Mouse (Mus musculus): Measurements from ENCODE around the gene Rprd2. TPM values are rescaled to one million over a fixed set of nuclear protein-coding genes. Genes with fewer than 3 reads are reported as not detected.

The Rprd2 gene
- total RNA-seq, 2 experiments from 2014 or later = 62.3 to 69.6 TPM

GRCm38 (mm10) chr3:95752935-95753334 lies 65.7 kb downstream of the Rprd2 start:
- DNase-seq (ENCODE audit: extremely low spot score in 1 of 2, low spot score in 1 of 2) = no peak

GRCm38 (mm10) chr3:95740406-95740805 lies 78.3 kb downstream of the Rprd2 start:
- DNase-seq (ENCODE audit: extremely low spot score in 1 of 2, low spot score in 1 of 2) = no peak

GRCm38 (mm10) chr3:95739353-95740104 lies 79.1 kb downstream of the Rprd2 start, which contains the start of gene Ecm1:
TSS of gene Ecm1 (minus strand) at chr3:95739569.
- no peak for DNase-seq (ENCODE audit: extremely low spot score in 1 of 2, low spot score in 1 of 2)

- DNase-seq (ENCODE audit: extremely low spot score in 1 of 2, low spot score in 1 of 2) = no peak
Observed at GRCm38 (mm10) chr3:95735071-95735670, 83.5 kb downstream of the Rprd2 start.

GRCm38 (mm10) chr3:95734092-95734702 lies 84.5 kb downstream of the Rprd2 start:
- no peak for DNase-seq (ENCODE audit: extremely low spot score in 1 of 2, low spot score in 1 of 2)

GRCm38 (mm10) chr3:95732744-95733521 lies 85.7 kb downstream of the Rprd2 start:
- DNase-seq (ENCODE audit: extremely low spot score in 1 of 2, low spot score in 1 of 2) = no peak

- no peak for DNase-seq (ENCODE audit: extremely low spot score in 1 of 2, low spot score in 1 of 2)
Observed at GRCm38 (mm10) chr3:95732297-95732696, 86.4 kb downstream of the Rprd2 start.

GRCm38 (mm10) chr3:95731802-95732201 lies 86.9 kb downstream of the Rprd2 start:
- DNase-seq (ENCODE audit: extremely low spot score in 1 of 2, low spot score in 1 of 2) = no peak

- no peak for DNase-seq (ENCODE audit: extremely low spot score in 1 of 2, low spot score in 1 of 2)
Observed at GRCm38 (mm10) chr3:95730431-95730830, 88.2 kb downstream of the Rprd2 start.

- no peak for DNase-seq (ENCODE audit: extremely low spot score in 1 of 2, low spot score in 1 of 2)
Observed at GRCm38 (mm10) chr3:95728906-95729305, 89.8 kb downstream of the Rprd2 start.

GRCm38 (mm10) chr3:95726696-95727358 lies 91.8 kb downstream of the Rprd2 start:
- DNase-seq (ENCODE audit: extremely low spot score in 1 of 2, low spot score in 1 of 2) = no peak

GRCm38 (mm10) chr3:95725863-95726262 lies 92.8 kb downstream of the Rprd2 start:
- no peak for DNase-seq (ENCODE audit: extremely low spot score in 1 of 2, low spot score in 1 of 2)

GRCm38 (mm10) chr3:95722386-95722785 lies 96.3 kb downstream of the Rprd2 start:
- DNase-seq (ENCODE audit: extremely low spot score in 1 of 2, low spot score in 1 of 2) = no peak

GRCm38 (mm10) chr3:95718153-95718552 lies 100.5 kb downstream of the Rprd2 start:
- DNase-seq (ENCODE audit: extremely low spot score in 1 of 2, low spot score in 1 of 2) = no peak

GRCm38 (mm10) chr3:95716075-95716474 lies 102.6 kb downstream of the Rprd2 start:
- no peak for DNase-seq (ENCODE audit: extremely low spot score in 1 of 2, low spot score in 1 of 2)

Small RNA genes lying within 50 kb of the gene (microRNA-seq; reads per million reads assigned to microRNA genes)
- gene Mir7014 = 0 reads per million in 2 experiments

Other genes starting within 250 kb of the Rprd2 start
- 10 to 100 TPM; 22.3 to 25.2 TPM for gene Golph3l, start 229.9 kb downstream of the Rprd2 start, total RNA-seq (2021)
- gene Ensa, start 193.9 kb downstream of the Rprd2 start, total RNA-seq (2021) = 100 to 1,000 TPM; 298 to 321 TPM
- gene Mcl1, start 160.1 kb downstream of the Rprd2 start, total RNA-seq (2021) = 10 to 100 TPM; 54.6 to 61.6 TPM
- 1 to 10 TPM; 3.7 to 4.0 TPM for gene Adamtsl4, start 130.9 kb downstream of the Rprd2 start, total RNA-seq (2021)
- 1 to 10 TPM; 7.8 to 10.0 TPM for gene Ecm1, start 79.3 kb downstream of the Rprd2 start, total RNA-seq (2021)
- gene Tars2, start 58.7 kb downstream of the Rprd2 start, total RNA-seq (2021) = 10 to 100 TPM; 37.8 to 44.3 TPM
- 10 to 100 TPM; 29.2 to 33.7 TPM for gene Prpf3, start 37.0 kb upstream of the Rprd2 start, total RNA-seq (2021)
- gene Mrps21, start 52.7 kb upstream of the Rprd2 start, total RNA-seq (2021) = 100 to 1,000 TPM; 151 to 172 TPM
- gene Ciart, start 63.4 kb upstream of the Rprd2 start, total RNA-seq (2021) = 10 to 100 TPM in 1 of 2 experiments, 1 to 10 TPM in 1; 9.4 to 11.5 TPM
- 1 to 10 TPM; 4.2 to 6.5 TPM for gene BC028528, start 73.1 kb upstream of the Rprd2 start, total RNA-seq (2021)
- gene Aph1a, start 75.1 kb upstream of the Rprd2 start, total RNA-seq (2021) = 10 to 100 TPM; 71.6 to 76.2 TPM
- 10 to 100 TPM; 12.7 to 13.4 TPM for gene Car14, start 85.8 kb upstream of the Rprd2 start, total RNA-seq (2021)
- gene Anp32e, start 110.4 kb upstream of the Rprd2 start, total RNA-seq (2021) = 10 to 100 TPM; 73.8 to 73.9 TPM
- 10 to 100 TPM; 37.0 to 41.3 TPM for gene Plekho1, start 177.1 kb upstream of the Rprd2 start, total RNA-seq (2021)
- gene Vps45, start 239.6 kb upstream of the Rprd2 start, total RNA-seq (2021) = 10 to 100 TPM; 42.2 to 45.0 TPM